Mouse (Mus musculus) bone marrow, adult 2 months (tissue): ENCODE results near the gene Phtf1. TPM values are rescaled to one million over a fixed set of nuclear protein-coding genes. Genes with fewer than 3 reads are reported as not detected.

ENCODE experiments used
- H3K27ac ChIP-seq: fragments of 200-500 bp; 2 replicates; pipeline ENCODE4 v1.5.1; 2012; ENCODE audit warnings: low read depth, mild to moderate bottlenecking, control low read depth, inconsistent platforms, low read length; ENCODE audit not compliant: control insufficient read depth, poor library complexity, insufficient read depth
- H3K4me1 ChIP-seq: fragments of 200-500 bp; 2 replicates; pipeline ENCODE4 v1.6.1; 2011; ENCODE audit warnings: low read length; ENCODE audit not compliant: control insufficient read depth, insufficient read depth
- H3K4me3 ChIP-seq: fragments of 200-500 bp; replicated peaks from 2 replicates; pipeline ENCODE3; 2011; ENCODE audit warnings: mild to moderate bottlenecking, low read depth, low read length, control low read depth; ENCODE audit not compliant: control insufficient read depth
- CTCF ChIP-seq: fragments of 200-500 bp; IDR thresholded peaks from 2 replicates; pipeline ENCODE4 v1.5.1; 2011; ENCODE audit warnings: low read length, control low read depth; ENCODE audit not compliant: control insufficient read depth, insufficient read depth
- POLR2A ChIP-seq: fragments of 200-500 bp; IDR thresholded peaks from 2 replicates; pipeline ENCODE4 v1.6.1; 2011; ENCODE audit warnings: low read depth, mild to moderate bottlenecking, control low read depth, low read length, borderline replicate concordance; ENCODE audit not compliant: control insufficient read depth
- WGBS: fragments of 180-500 bp; shearing (Covaris S2); methylation state at CpG from one replicate; pipeline ENCODE4 v1.1.7; 2018; 5-methylcytosine and 5-hydroxymethylcytosine counted together
- polyA plus RNA-seq: library from polyadenylated mRNA; stranded (reverse); fragments of >200 nt; gene quantifications from 2 replicates; pipeline ENCODE4 v1.2.4, GENCODE M21; 2011; ENCODE audit warnings: low replicate concordance; ENCODE audit not compliant: missing spikeins, insufficient read depth, insufficient read length

The Phtf1 gene
- polyA plus RNA-seq, 1 experiment, result 23.1 TPM

DNA sequence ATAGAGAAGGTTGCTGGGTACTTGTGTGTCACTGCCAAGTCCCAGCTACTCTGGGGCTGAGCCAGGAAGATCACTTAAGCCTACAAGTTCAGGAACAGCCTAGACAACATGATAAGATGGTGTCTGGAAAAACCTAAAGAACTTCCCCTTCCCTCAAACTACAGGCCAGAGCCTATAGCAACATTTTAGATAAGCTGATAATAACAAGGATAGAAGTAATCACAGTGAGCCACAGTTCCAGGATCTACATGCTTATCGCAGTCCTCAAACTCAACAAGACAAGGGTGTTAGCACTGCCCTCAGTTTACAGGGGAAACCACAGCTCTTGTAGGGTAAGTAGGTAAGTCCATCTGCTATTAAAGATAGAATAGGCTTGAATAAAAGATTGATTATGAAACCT is 64.2 kb downstream of the Phtf1 start:
- TF ChIP-seq POLR2A, result no peak
- TF ChIP-seq CTCF, result no peak
- H3K27ac ChIP-seq, result no peak overlapping the region
- WGBS, result 59% methylated on average over 1 of the region's 1 CpGs
- H3K4me1 ChIP-seq, result no peaks in the 10 kb centered on the region
- H3K4me3 ChIP-seq, result no peak overlapping the region

DNA sequence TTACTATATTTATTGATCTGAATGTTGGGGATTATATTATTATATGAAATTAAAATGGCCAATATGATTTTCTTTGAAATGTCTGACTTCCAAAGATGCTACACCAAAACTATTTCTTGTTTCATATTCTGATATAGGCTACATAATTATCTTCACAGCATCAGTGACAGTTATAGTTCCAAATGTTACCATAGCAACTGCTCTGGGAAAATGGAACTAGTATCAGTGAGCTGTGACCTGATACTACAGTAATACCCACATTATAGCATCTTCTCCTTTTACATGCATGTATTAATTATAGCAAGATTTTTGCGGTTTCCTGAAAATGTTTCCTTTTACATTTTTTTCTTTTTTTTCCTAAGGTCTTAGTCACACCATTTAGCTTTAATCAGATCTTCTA is 64.8 kb downstream of the Phtf1 start:
- TF ChIP-seq CTCF, result no peak
- TF ChIP-seq POLR2A, result no peak
- Histone ChIP-seq H3K4me3 (no peak overlapping the region), H3K27ac (no peak overlapping the region), H3K4me1 (no peaks in the 10 kb centered on the region)
- 83% methylated on average over 1 of the region's 1 CpGs for WGBS

DNA sequence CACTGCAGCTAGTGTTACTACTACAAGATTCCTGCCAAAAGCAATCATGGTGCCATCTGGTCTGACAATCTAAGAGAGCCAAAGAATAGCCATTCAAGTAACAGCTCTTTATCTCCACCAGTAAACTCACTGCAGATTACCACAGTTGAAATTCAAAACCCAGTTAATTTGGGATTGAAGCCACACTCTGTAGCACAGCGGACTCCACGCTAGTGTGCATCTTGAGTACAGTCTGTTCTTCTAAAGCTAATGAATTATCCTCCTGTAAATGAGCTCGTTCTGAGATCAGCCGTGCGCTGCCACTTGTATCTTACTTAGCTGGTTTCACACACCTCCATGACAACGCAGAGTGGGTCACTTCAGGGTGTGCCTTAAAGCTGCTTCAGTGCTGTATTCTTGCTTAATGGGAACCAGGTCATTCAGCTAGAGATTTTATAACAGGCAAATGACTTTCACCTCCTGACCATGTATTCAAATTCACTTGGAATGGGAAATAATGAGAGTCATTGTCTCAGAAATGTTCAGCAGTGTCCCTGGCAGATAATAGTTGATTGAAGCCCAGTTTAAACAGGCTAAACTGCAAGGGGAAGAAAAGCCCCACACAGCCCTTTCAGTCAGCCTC is 91.2 kb downstream of the Phtf1 start:
- 88% methylated on average over 6 of the region's 6 CpGs for WGBS
- no peak overlapping the region for H3K4me3 ChIP-seq
- no peaks in the 10 kb centered on the region for H3K4me1 ChIP-seq
- TF ChIP-seq CTCF (no peak), POLR2A (no peak)
- H3K27ac ChIP-seq, result no peak overlapping the region

DNA sequence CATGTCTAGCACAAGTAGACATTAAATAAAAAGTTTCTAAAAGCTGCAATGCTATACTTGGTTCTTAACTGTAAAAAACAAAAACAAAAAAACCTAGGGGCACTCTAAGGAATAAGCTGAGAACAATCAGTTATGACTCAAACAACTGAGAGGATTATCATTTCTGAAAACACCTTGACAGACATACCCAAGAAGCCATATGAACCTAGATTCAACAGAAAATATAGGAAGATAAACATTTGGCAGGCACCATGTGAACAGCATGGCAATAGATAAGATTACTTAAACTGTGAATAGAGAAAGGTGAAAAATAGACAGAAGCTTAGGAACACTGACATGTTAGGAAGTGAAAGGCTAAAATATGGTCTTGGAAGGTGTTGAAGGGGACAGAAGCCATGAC is 101.5 kb downstream of the Phtf1 start:
- TF ChIP-seq POLR2A (no peak), CTCF (no peak)
- H3K4me3 ChIP-seq, result no peak overlapping the region

More for the DNA sequence above, 101.5 kb downstream of the Phtf1 start:
- Histone ChIP-seq H3K27ac (no peak overlapping the region), H3K4me1 (no peaks in the 10 kb centered on the region)

Other genes starting within 250 kb of the Phtf1 start
- 2.3 and 5.1 TPM in 2 replicates for gene Olfml3, start 230.1 kb upstream of the Phtf1 start, polyA plus RNA-seq
- not detected in 2 replicates for gene Gm10964, start 228.7 kb upstream of the Phtf1 start, polyA plus RNA-seq
- gene Hipk1, start 176.5 kb upstream of the Phtf1 start, polyA plus RNA-seq, result 50.9 and 80.9 TPM in 2 replicates
- 9.1 and 17.6 TPM in 2 replicates for gene Dclre1b, start 158.7 kb upstream of the Phtf1 start, polyA plus RNA-seq
- 27.7 and 34.2 TPM in 2 replicates for gene Ap4b1, start 158.6 kb upstream of the Phtf1 start, polyA plus RNA-seq
- gene Gm43064, start 158.5 kb upstream of the Phtf1 start, polyA plus RNA-seq, result not detected in 2 replicates
- gene Bcl2l15, start 135.5 kb upstream of the Phtf1 start, polyA plus RNA-seq, result 6.5 and 11.2 TPM in 2 replicates
- gene Ptpn22, start 108.3 kb upstream of the Phtf1 start, polyA plus RNA-seq, result 32.7 and 44.2 TPM in 2 replicates
- 5.2 and 9.3 TPM in 2 replicates for gene Rsbn1, start 54.0 kb upstream of the Phtf1 start, polyA plus RNA-seq